Mouse (Mus musculus): ENCODE data around the gene Tnfsf12.

- TF ChIP-seq POLR2A (IDR thresholded peaks at IDR 0.05; ENCODE audit: insufficient read length, low read depth), result no peak
- TF ChIP-seq E2F4 (IDR thresholded peaks at IDR 0.05; ENCODE audit: insufficient read depth), result no peak
- TF ChIP-seq MYOG (IDR thresholded peaks at IDR 0.05; ENCODE audit: control insufficient read depth in 1 of 3, insufficient read depth in 1 of 3, insufficient read length in 2 of 3, low read depth in 2 of 3), result no peak
- no peak for TF ChIP-seq REST (IDR thresholded peaks at IDR 0.05; ENCODE audit: insufficient read depth, insufficient read length)
- no peak for TF ChIP-seq USF1 (IDR thresholded peaks at IDR 0.05; ENCODE audit: low read depth)
- TF ChIP-seq MYOD1 (IDR thresholded peaks at IDR 0.05; ENCODE audit: control insufficient read depth in 1 of 3, insufficient read length in 2 of 3, low read depth in 2 of 3), result no peak
- no peak for TF ChIP-seq POLR2AphosphoS2 (IDR thresholded peaks at IDR 0.05; ENCODE audit: insufficient read length, low read depth)
- no peak for TF ChIP-seq MAX (IDR thresholded peaks at IDR 0.05; ENCODE audit: low read depth)
Measured at GRCm38 (mm10) chr11:69683576-69683975, 12.1 kb downstream of the Tnfsf12 start.
